Mouse (Mus musculus) urinary bladder, postnatal 36 days (tissue): ENCODE results near the gene Eif3k.

ENCODE experiments used
- DNase-seq, 2 experiments: peaks; one replicate each; pipeline ENCODE4 v3.0.0; 2022; ENCODE audit warnings: low spot score in 2 of 2, mixed read lengths in 1 of 2

Eif3k gene

GRCm38 (mm10) chr7:28981651-28982273, at the start of gene Eif3k, which contains the start of gene Map4k1:
Eif3k (minus strand) TSS chr7:28981864.
Map4k1 (plus strand) TSS chr7:28982050.
- peak; percentile 89 to 96 for DNase-seq

DNA sequence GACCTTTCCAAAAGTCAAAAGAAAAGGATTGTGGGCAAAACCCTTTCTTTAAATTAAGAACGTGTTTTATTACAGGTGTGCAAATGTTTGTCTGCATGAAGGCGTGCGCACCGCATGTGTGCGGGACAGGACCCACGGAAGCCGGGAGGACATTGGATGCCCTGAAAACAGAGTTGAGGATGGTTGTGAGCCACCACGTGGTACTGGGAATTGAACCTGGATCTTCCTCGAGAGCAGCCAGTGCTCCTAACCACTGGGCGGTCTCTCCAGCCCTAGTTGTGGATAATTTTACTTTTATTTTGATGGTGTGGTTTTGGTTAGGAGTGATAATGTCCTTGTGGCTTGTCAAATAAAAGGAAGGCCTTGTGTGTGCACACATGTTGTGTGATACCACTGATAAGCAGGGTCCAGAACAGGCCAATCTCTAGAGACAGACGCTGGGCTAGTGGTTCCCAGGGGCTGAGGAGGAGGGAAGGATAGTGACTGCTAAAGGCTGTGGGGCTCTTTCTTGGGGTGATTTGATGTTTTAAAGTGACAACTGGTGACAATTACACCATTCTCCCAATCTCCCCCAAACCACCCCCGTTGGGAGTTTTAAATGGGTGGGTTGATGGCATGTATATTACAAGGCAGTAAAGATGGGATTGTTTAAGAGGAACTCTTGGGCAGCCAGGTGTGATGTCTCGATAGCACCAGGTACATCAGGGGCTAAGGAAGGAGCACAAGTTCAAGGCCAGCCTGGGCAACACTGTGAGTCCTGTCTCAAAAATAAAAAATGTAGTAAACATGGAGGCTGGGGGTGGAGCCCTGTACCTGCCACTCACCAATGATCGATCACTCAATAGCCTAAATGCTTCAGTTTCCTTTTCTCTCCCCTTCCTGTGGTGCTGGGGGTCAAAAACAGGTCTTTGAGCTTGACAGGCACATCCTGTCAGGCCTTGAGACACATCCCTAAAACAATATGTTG, 48.3 kb upstream of the Eif3k start:
- no peak for DNase-seq

GRCm38 (mm10) chr7:29028761-29029160, 47.1 kb upstream of the Eif3k start:
- no peak for DNase-seq

- DNase-seq, result no peak
Observed at GRCm38 (mm10) chr7:29026811-29027210, 45.1 kb upstream of the Eif3k start.

GRCm38 (mm10) chr7:29026195-29026594, 44.5 kb upstream of the Eif3k start:
- no peak for DNase-seq

GRCm38 (mm10) chr7:29025566-29025965, 43.9 kb upstream of the Eif3k start:
- DNase-seq, result no peak

- DNase-seq, result no peak
Observed at GRCm38 (mm10) chr7:29023514-29023913, 41.9 kb upstream of the Eif3k start.

GRCm38 (mm10) chr7:29022479-29022878, 40.8 kb upstream of the Eif3k start:
- DNase-seq, result no peak

- DNase-seq, result no peak
Observed at GRCm38 (mm10) chr7:29019447-29020220, 38.0 kb upstream of the Eif3k start.

GRCm38 (mm10) chr7:29017222-29017621, 35.6 kb upstream of the Eif3k start:
- no peak for DNase-seq

DNA sequence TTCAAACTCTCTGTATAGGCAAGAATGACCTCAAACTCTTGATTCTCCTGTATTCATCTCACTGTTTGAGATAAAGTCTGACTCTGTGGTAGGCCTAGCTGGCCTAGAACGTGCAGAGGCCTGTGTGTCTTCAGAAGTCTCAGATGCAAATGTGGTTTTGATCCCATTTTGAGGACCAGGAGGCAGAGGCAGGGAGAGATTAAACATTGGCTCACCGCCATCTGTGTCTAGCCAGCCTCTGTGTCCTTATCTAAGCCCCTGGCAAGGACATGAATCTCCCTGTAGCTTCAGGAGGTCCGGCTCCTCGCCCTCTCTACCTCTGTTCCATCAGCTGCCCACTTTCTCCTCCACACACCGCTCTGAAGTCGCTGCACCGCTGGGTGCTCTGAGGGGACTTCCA, 34.8 kb upstream of the Eif3k start:
- no peak for DNase-seq

DNA sequence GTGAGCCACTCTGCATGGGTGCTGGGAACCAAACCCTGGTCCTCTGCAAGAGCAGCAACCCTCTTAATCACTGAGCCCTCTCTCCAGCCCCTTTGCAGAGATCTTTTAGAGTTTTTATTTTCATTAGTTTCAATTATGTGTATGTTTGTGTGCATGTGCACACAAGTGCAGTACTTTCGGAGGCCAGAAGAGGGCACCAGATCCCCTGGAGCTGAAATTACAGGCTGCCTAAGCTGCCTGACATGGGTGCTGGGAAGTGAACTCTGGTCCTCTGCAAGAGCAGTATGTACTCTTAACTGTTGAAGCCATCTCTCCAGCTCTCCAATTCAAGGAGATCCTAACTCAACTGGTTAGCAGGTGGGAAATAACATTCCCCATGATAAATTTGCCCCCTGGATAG, 33.3 kb upstream of the Eif3k start:
- DNase-seq, result no peak

GRCm38 (mm10) chr7:29008714-29009113, 27.1 kb upstream of the Eif3k start:
- no peak for DNase-seq

DNA sequence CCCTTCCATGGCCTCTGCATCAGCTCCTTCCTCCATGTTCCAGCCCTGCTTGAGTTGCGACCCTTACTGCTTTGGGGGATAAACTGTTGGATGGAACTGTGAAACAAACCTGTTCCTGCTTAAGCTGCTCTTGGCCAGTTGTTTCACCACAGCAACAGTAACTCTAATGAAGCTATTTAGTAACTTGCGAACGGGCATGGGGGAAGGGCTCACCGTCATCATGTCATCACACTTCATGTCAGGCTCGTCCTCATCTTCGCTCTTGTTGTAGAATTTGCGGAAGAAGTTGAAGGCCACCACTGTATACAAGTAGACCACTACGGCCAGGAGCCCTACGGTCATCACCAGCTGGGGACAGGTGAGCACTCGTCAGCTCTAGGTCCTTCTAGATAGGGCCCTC, 26.5 kb upstream of the Eif3k start:
- DNase-seq, result no peak

DNA sequence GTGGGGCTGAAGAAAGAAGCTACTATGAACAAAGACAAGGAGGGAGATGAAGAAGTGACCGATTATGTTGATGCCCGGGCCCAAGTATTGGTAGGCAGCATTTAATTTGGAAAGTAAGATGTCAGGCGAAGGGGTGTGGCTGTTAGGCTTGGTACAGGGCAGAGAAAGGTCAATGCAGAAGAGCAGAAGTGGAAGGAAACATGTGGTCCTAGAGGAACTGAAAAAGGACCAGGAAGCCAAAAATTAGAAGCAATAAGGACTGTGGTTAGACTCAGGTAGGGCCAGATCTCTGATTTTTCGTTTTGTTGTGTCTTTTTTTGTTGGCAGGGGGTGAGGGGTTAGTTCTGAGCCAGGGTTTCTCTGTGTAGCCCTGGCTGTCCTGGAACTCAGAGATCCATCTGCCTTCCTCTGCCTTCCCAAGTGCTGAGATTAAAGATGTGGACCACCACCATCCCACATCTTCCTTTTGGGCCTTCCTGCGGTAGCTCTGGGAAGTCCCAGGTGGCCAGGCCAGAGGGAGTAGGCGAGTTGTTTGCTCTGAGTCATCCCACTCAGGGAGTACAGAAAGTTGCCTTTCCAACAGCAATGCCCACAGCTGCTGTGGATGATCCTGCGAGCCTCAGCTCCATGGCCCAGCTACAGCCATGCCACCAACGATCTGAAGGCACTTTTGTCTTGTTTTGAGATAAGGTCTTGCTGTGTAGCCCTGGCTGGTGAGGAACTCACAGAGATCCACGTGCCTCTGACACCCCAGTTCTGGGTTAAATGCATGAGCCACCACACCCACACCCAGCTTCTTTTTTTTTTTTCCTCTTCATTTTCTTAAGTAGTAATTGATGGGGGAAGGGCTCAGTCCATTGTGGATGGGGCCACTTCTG, 25.8 kb upstream of the Eif3k start:
- no peak for DNase-seq

DNA sequence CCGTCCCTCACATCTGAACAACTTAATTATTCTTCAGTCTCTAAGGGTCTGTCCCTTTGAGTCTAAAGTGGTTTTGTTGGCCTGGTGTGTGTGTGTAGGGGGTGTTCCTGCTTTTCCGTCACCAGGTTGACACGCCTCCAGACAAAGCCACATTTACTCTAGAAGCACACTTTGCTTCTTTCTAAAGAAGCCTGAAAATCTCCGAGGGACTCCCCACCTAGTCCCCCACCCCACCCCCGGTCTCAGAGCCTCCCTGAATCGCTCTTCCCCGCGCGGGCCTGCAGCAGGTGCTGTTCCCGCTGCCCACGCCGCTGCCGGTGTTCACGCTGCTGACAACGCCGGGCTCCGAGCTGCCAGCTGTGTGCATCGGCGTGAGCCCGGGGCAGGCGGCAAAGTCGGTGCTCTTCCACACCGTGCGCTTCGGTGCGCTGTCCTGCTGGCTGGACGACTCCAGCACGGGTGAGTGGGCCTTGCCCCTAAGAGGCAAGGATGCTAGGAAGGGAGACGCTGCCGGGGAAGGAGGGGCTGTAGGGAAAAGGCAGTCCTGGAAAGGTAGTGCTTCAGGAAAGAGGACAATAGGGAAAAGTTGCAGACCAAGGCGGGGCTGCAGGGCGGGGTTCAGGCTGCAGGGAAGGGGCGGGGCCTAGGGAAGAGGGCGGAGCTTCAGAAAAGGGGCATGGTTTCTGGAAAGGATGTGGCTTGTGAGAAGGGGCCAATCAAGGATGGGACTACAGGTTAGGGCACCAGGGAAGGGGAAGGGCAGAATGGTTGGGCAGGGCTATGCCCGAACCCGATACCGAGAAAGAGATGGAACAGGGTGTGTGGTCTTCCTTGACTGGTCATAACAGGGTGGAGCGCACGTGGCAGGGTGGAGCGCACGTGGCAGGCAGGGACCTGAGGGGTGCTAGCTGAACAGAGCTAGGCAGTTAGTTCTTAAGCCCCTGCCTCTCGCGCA, 19.3 kb upstream of the Eif3k start:
- peak; percentile 42 to 59 for DNase-seq

DNA sequence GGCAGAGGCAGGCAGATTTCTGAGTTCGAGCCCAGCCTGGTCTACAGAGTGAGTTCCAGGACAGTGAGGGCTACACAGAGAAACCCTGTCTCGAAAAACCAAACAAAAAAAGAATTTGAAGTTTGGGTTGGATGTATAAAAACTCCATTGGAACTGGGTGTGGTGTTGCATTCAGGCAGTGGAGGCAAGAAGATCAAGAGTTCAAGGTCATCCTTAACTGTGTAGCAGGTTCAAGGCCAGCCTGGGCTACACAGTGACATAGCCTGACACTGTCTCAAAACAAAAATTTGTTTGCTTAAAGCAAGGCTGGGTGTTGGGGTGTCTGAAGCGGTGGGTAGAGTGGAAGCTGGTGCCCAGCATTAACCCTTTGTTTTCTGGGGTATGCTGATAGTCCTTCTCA, 11.7 kb upstream of the Eif3k start:
- DNase-seq, result no peak

DNA sequence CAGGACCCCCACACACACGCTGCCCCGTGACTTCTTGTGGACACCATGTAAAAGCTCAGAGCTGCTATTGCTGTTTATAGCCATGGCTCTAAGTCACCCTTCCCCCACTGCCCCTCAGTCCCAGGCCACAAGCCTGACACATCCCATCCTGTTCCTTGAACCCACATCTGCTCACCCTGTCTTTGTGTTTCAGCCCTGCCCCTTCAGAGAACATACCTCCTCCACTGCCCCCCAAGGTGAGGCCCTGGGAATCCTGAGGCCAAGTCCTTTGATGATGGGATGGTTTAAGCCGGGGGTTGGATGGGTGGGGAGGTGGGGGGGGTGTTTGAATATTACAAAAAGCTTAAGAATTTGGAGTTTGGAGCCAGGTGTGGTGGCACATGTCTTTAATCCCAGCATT, 11.3 kb upstream of the Eif3k start:
- DNase-seq, result no peak

DNA sequence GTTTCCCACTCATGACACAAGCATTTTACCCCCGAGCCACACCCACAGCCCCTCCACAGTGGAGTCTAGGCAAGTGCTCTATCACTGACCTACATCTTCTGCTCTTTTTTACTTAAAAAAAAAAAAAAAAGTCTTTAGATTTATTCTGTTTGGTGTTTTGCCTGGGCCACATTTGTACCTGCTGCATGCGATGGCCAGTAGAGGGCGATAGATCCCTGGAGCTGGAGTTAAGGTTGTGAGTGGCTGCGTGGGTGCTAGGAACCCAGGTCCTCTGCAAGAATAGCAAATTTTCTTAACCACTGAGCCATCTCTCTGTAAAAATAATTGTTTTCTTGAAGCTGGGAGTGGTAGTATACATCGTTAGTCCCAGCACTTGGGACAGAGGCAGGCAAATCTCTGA, 10.0 kb upstream of the Eif3k start:
- no peak for DNase-seq

DNA sequence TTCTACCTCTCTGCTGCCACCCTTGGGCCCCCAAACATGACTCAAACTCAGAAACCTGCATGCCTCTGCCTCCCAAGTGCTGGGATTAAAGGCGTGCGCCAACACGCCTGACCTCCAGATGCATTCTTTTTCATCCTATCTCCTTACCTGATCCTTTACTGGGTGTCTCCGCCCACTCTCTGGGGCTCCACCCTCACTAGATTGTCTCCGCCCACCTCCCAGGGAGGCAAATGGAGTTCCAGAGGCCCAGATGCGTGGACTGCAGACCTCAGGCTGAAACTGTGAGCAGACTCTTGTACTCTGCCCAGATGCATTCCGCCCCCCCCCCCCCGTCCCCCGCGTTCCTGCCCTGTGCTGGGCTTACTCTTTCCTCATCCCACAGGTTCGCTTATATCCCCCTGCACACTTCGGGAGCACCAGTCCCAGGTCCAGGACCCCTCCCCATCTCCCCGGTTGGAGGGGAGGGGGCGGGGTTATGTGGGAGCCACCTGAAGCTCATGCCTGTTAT, 9.2 kb upstream of the Eif3k start:
- DNase-seq, result no peak
